Mouse (Mus musculus) kidney, postnatal 0 days (tissue): Measurements from ENCODE around the gene Nog. TPM values are rescaled to one million over a fixed set of nuclear protein-coding genes. Genes with fewer than 3 reads are reported as not detected.

Experiments
- ATAC-seq: fragments of 200-750 bp; cut with Nextera tagmentation; replicated peaks from 2 replicates; pipeline ENCODE4 v1.8.0; 2017; ENCODE audit warnings: low read depth, moderate number of reproducible peaks, moderate TSS enrichment, moderate library complexity; ENCODE audit not compliant: low FRiP score
- DNase-seq: peaks from one replicate; pipeline ENCODE4 v3.0.0-alpha.2; 2016; ENCODE audit warnings: low spot score
- H3K27ac ChIP-seq: fragments of 300-500 bp; sonication (generic); 2 replicates; pipeline ENCODE4 v1.5.1; 2014; ENCODE audit warnings: mild to moderate bottlenecking
- H3K27me3 ChIP-seq: fragments of 300-500 bp; sonication (generic); 2 replicates; pipeline ENCODE4 v1.6.1; 2014; ENCODE audit warnings: low read length, mixed read lengths; ENCODE audit not compliant: insufficient read depth
- H3K36me3 ChIP-seq: fragments of 300-500 bp; sonication (generic); 2 replicates; pipeline ENCODE4 v1.6.1; 2014; ENCODE audit warnings: low read length, mixed read lengths; ENCODE audit not compliant: insufficient read depth
- H3K4me1 ChIP-seq: fragments of 300-500 bp; sonication (generic); replicated peaks from 2 replicates; pipeline ENCODE4 v1.6.1; 2014; ENCODE audit warnings: antibody characterized with exemption, low read length, mixed read lengths; ENCODE audit not compliant: insufficient read depth
- H3K4me2 ChIP-seq: fragments of 300-500 bp; sonication (generic); 2 replicates; pipeline ENCODE4 v1.6.1; 2014; ENCODE audit warnings: mild to moderate bottlenecking, low read length, moderate library complexity, mixed read lengths
- H3K4me3 ChIP-seq: fragments of 300-500 bp; sonication (generic); replicated peaks from 2 replicates; pipeline ENCODE4 v1.5.1; 2014; ENCODE audit warnings: low read depth, low read length
- H3K9ac ChIP-seq: fragments of 300-500 bp; sonication (generic); 2 replicates; pipeline ENCODE4 v1.6.1; 2014; ENCODE audit warnings: low read depth, low read length
- H3K9me3 ChIP-seq: fragments of 300-500 bp; sonication (generic); replicated peaks from 2 replicates; pipeline ENCODE4 v1.6.1; 2016; ENCODE audit warnings: low read length, inconsistent platforms, mixed read lengths
- CTCF ChIP-seq: IDR thresholded peaks from 2 replicates; pipeline ENCODE4 v1.5.1; 2016; ENCODE audit warnings: antibody characterized with exemption, low read depth, mild to moderate bottlenecking, moderate library complexity
- WGBS: fragments of 180-500 bp; shearing (Covaris S2); extraction: QIAGEN DNeasy Blood & Tissue Kit; methylation state at CpG from one replicate; pipeline ENCODE4 v1.1.7; 2014; 5-methylcytosine and 5-hydroxymethylcytosine counted together
- polyA plus RNA-seq: library from polyadenylated mRNA; unstranded; fragments of >200 nt; fragmentation: Nextera tagmentation; extraction: Ambion mirVana; gene quantifications from 2 replicates; pipeline ENCODE4 v1.2.1, GENCODE M21; 2015

The Nog gene
- polyA plus RNA-seq, 1 experiment from 2014 or later, result 2.3 TPM

- Histone ChIP-seq H3K27me3 (peaks cover 8% of the 10 kb centered on the region; the same call in 1 of the 2 replicates), H3K4me3 (no peak overlapping the region), H3K36me3 (no peaks in the 10 kb centered on the region), H3K4me2 (peak overlapping the region; percentile 81), H3K9me3 (no peaks in the 10 kb centered on the region), H3K9ac (no peak overlapping the region), H3K4me1 (peaks cover 10% of the 10 kb centered on the region; the same call in 1 of the 2 replicates), H3K27ac (no peak overlapping the region)
- DNase-seq (no peak), ATAC-seq (no peak)
- no peak for TF ChIP-seq CTCF
- WGBS, result 63% methylated on average over 5 of the region's 5 CpGs
These were observed 4.6 kb downstream of the Nog start for GRCm38 (mm10) chr11:89297521-89297920.

- H3K27me3 ChIP-seq, result no peaks in the 10 kb centered on the region
- 87% methylated on average over 13 of the region's 13 CpGs for WGBS
- DNase-seq, result no peak
These were observed 32.2 kb downstream of the Nog start for GRCm38 (mm10) chr11:89269809-89270361.

GRCm38 (mm10) chr11:89267520-89267919, 34.6 kb downstream of the Nog start:
- ATAC-seq, result no peak
- H3K27ac ChIP-seq, result no peak overlapping the region

More at GRCm38 (mm10) chr11:89269809-89270361, 32.2 kb downstream of the Nog start:
- ATAC-seq, result no peak
- Histone ChIP-seq H3K4me2 (no peak overlapping the region), H3K4me1 (no peaks in the 10 kb centered on the region), H3K9ac (no peak overlapping the region), H3K27ac (no peak overlapping the region), H3K36me3 (no peaks in the 10 kb centered on the region), H3K9me3 (no peaks in the 10 kb centered on the region), H3K4me3 (no peak overlapping the region)
- no peak for TF ChIP-seq CTCF

GRCm38 (mm10) chr11:89265080-89265479, 37.1 kb downstream of the Nog start:
- Histone ChIP-seq H3K9ac (no peak overlapping the region), H3K4me1 (no peaks in the 10 kb centered on the region), H3K4me2 (no peak overlapping the region), H3K27ac (no peak overlapping the region), H3K4me3 (no peak overlapping the region), H3K9me3 (no peaks in the 10 kb centered on the region), H3K27me3 (no peaks in the 10 kb centered on the region), H3K36me3 (no peaks in the 10 kb centered on the region)
- 0 out of 2 replicates have a peak, but pooled peaks have one; percentile 36 for ATAC-seq
- TF ChIP-seq CTCF, result no peak
- 29% methylated on average over 4 of the region's 4 CpGs for WGBS
- peak; percentile 48 for DNase-seq

More at GRCm38 (mm10) chr11:89267520-89267919, 34.6 kb downstream of the Nog start:
- 88% methylated on average over 3 of the region's 3 CpGs for WGBS
- H3K9me3 ChIP-seq, result no peaks in the 10 kb centered on the region
- H3K36me3 ChIP-seq, result no peaks in the 10 kb centered on the region
- H3K9ac ChIP-seq, result no peak overlapping the region
- no peak overlapping the region for H3K4me2 ChIP-seq
- no peak for DNase-seq
- H3K4me1 ChIP-seq, result no peaks in the 10 kb centered on the region
- H3K27me3 ChIP-seq, result no peaks in the 10 kb centered on the region
- H3K4me3 ChIP-seq, result no peak overlapping the region
- no peak for TF ChIP-seq CTCF

GRCm38 (mm10) chr11:89259338-89259915, 42.7 kb downstream of the Nog start:
- H3K4me1 ChIP-seq, result no peaks in the 10 kb centered on the region
- ATAC-seq (no peak), DNase-seq (no peak)
- 78% methylated on average over 7 of the region's 7 CpGs for WGBS
- H3K36me3 ChIP-seq, result no peaks in the 10 kb centered on the region
- H3K27me3 ChIP-seq, result no peaks in the 10 kb centered on the region
- TF ChIP-seq CTCF, result no peak
- no peak overlapping the region for H3K4me2 ChIP-seq
- no peaks in the 10 kb centered on the region for H3K9me3 ChIP-seq
- no peak overlapping the region for H3K27ac ChIP-seq
- H3K4me3 ChIP-seq, result no peak overlapping the region
- H3K9ac ChIP-seq, result no peak overlapping the region

- 62% methylated on average over 2 of the region's 2 CpGs for WGBS
- no peak overlapping the region for H3K4me2 ChIP-seq
These were observed 44.2 kb downstream of the Nog start for GRCm38 (mm10) chr11:89257893-89258292.

More at GRCm38 (mm10) chr11:89257893-89258292, 44.2 kb downstream of the Nog start:
- Histone ChIP-seq H3K4me3 (no peak overlapping the region), H3K36me3 (no peaks in the 10 kb centered on the region), H3K27ac (no peak overlapping the region), H3K27me3 (no peaks in the 10 kb centered on the region), H3K9me3 (no peaks in the 10 kb centered on the region), H3K4me1 (no peaks in the 10 kb centered on the region), H3K9ac (no peak overlapping the region)
- no peak for ATAC-seq
- DNase-seq, result no peak
- no peak for TF ChIP-seq CTCF
